Mouse (Mus musculus): ENCODE data around the gene Glp2r. TPM values are rescaled to one million over a fixed set of nuclear protein-coding genes. Genes with fewer than 3 reads are reported as not detected.

Glp2r gene
- polyA plus RNA-seq, 1 experiment from 2014 or later = 1.1 TPM

- Histone ChIP-seq H3K4me3 (replicated peaks) (no peak overlapping the region), H3K4me1 (no peaks in the 10 kb centered on the region; the same call in 1 of the 2 replicates), H3K9me3 (no peaks in the 10 kb centered on the region), H3K4me2 (no peak overlapping the region), H3K36me3 (no peaks in the 10 kb centered on the region), H3K27ac (no peak overlapping the region), H3K27me3 (replicated peaks) (no peaks in the 10 kb centered on the region), H3K9ac (no peak overlapping the region)
- WGBS = 63% methylated on average over 8 of the region's 8 CpGs
- ATAC-seq (ENCODE audit: insufficient read depth, low FRiP score, low read depth) = no peak
Observed at GRCm38 (mm10) chr11:67723231-67724013, 47.5 kb downstream of the Glp2r start.

- no peaks in the 10 kb centered on the region; the same call in 1 of the 2 replicates for H3K4me1 ChIP-seq
- ATAC-seq (ENCODE audit: insufficient read depth, low FRiP score, low read depth) = no peak
- no peaks in the 10 kb centered on the region for H3K36me3 ChIP-seq
Observed at GRCm38 (mm10) chr11:67722399-67723156, 48.4 kb downstream of the Glp2r start.

GRCm38 (mm10) chr11:67721485-67721884 lies 49.5 kb downstream of the Glp2r start:
- Histone ChIP-seq H3K4me3 (replicated peaks) (no peak overlapping the region), H3K9me3 (no peaks in the 10 kb centered on the region), H3K4me1 (no peaks in the 10 kb centered on the region; the same call in 1 of the 2 replicates), H3K4me2 (no peak overlapping the region), H3K9ac (no peak overlapping the region), H3K36me3 (no peaks in the 10 kb centered on the region), H3K27ac (no peak overlapping the region), H3K27me3 (replicated peaks) (no peaks in the 10 kb centered on the region)
- ATAC-seq (ENCODE audit: insufficient read depth, low FRiP score, low read depth) = no peak
- WGBS = 80% methylated on average over 5 of the region's 5 CpGs

More at GRCm38 (mm10) chr11:67722399-67723156, 48.4 kb downstream of the Glp2r start:
- no peak overlapping the region for H3K4me3 ChIP-seq (replicated peaks)
- H3K27me3 ChIP-seq (replicated peaks) = no peaks in the 10 kb centered on the region
- no peak overlapping the region for H3K4me2 ChIP-seq
- WGBS = 36% methylated on average over 7 of the region's 7 CpGs
- H3K9ac ChIP-seq = no peak overlapping the region
- no peaks in the 10 kb centered on the region for H3K9me3 ChIP-seq
- no peak overlapping the region for H3K27ac ChIP-seq

- Histone ChIP-seq H3K36me3 (no peaks in the 10 kb centered on the region), H3K4me2 (no peak overlapping the region), H3K4me3 (replicated peaks) (no peak overlapping the region), H3K9me3 (no peaks in the 10 kb centered on the region), H3K27me3 (replicated peaks) (no peaks in the 10 kb centered on the region), H3K9ac (no peak overlapping the region), H3K27ac (no peak overlapping the region), H3K4me1 (no peaks in the 10 kb centered on the region)
- no peak for ATAC-seq (ENCODE audit: insufficient read depth, low FRiP score, low read depth)
- WGBS = 82% methylated on average over 4 of the region's 4 CpGs
Observed at GRCm38 (mm10) chr11:67715382-67715781, 55.6 kb downstream of the Glp2r start.

DNA sequence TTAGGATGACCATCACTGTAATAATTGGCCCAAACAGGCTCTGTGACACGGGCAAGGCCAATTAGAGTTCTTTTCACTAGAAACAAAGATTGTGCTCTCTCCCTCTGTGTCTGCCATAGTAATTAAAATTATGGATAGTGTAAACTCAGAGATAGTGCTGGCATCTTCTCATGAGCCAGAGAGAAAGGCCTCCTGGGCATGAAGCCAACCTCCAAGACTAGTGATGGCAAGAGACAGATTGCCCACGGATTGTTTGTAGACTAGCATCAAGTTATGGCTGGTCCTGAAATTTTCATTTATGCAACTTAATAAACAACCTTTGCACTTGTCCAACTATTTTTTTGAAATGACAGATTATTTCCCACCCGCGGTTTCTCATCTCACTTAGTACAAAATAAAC lies 58.0 kb downstream of the Glp2r start:
- H3K27me3 ChIP-seq (replicated peaks) = no peaks in the 10 kb centered on the region
- no peak overlapping the region for H3K4me3 ChIP-seq (replicated peaks)
- H3K4me2 ChIP-seq = no peak overlapping the region
- ATAC-seq (ENCODE audit: insufficient read depth, low FRiP score, low read depth) = no peak
- no peaks in the 10 kb centered on the region for H3K36me3 ChIP-seq
- no peaks in the 10 kb centered on the region for H3K4me1 ChIP-seq
- no peak overlapping the region for H3K27ac ChIP-seq
- WGBS = 67% methylated on average over 4 of the region's 4 CpGs
- no peak overlapping the region for H3K9ac ChIP-seq
- H3K9me3 ChIP-seq = no peaks in the 10 kb centered on the region

- 62% methylated on average over 7 of the region's 7 CpGs for WGBS
- no peak within 1 kb of the TSS for H3K27ac ChIP-seq
- H3K4me2 ChIP-seq = no peak within 1 kb of the TSS
- ATAC-seq (ENCODE audit: insufficient read depth, low FRiP score, low read depth) = no peak
- H3K27me3 ChIP-seq (replicated peaks) = no peaks in the 10 kb centered on the region
- no peaks in the 10 kb centered on the region for H3K9me3 ChIP-seq
- H3K9ac ChIP-seq = no peak within 1 kb of the TSS
- no peak within 1 kb of the TSS for H3K4me3 ChIP-seq (replicated peaks)
- H3K36me3 ChIP-seq = no peaks in the 10 kb centered on the region
- H3K4me1 ChIP-seq = no peaks in the 10 kb centered on the region
Observed at GRCm38 (mm10) chr11:67694703-67695376, 76.1 kb downstream of the Glp2r start, which contains the start of gene Rcvrn. Gene Rcvrn (plus strand): TSS chr11:67695326.

- Histone ChIP-seq H3K4me3 (replicated peaks) (no peak overlapping the region), H3K4me1 (no peaks in the 10 kb centered on the region), H3K27ac (no peak overlapping the region), H3K4me2 (no peak overlapping the region), H3K27me3 (replicated peaks) (no peaks in the 10 kb centered on the region), H3K36me3 (no peaks in the 10 kb centered on the region), H3K9ac (no peak overlapping the region), H3K9me3 (no peaks in the 10 kb centered on the region)
- 72% methylated on average over 2 of the region's 2 CpGs for WGBS
- no peak for ATAC-seq (ENCODE audit: insufficient read depth, low FRiP score, low read depth)
Observed at GRCm38 (mm10) chr11:67686109-67686508, 84.8 kb downstream of the Glp2r start.

- no peaks in the 10 kb centered on the region for H3K36me3 ChIP-seq
- no peak overlapping the region for H3K4me2 ChIP-seq
- H3K9me3 ChIP-seq = no peaks in the 10 kb centered on the region
- no peak for ATAC-seq (ENCODE audit: insufficient read depth, low FRiP score, low read depth)
- H3K27ac ChIP-seq = no peak overlapping the region
- H3K4me1 ChIP-seq = no peaks in the 10 kb centered on the region
- no peak overlapping the region for H3K4me3 ChIP-seq (replicated peaks)
- no peaks in the 10 kb centered on the region for H3K27me3 ChIP-seq (replicated peaks)
- no peak overlapping the region for H3K9ac ChIP-seq
- WGBS = 85% methylated on average over 3 of the region's 3 CpGs
Observed at GRCm38 (mm10) chr11:67681871-67682270, 89.1 kb downstream of the Glp2r start.

- Histone ChIP-seq H3K27me3 (replicated peaks) (no peaks in the 10 kb centered on the region), H3K4me2 (no peak overlapping the region), H3K4me3 (replicated peaks) (no peak overlapping the region), H3K9me3 (no peaks in the 10 kb centered on the region), H3K4me1 (no peaks in the 10 kb centered on the region), H3K27ac (no peak overlapping the region), H3K36me3 (no peaks in the 10 kb centered on the region), H3K9ac (no peak overlapping the region)
- ATAC-seq (ENCODE audit: insufficient read depth, low FRiP score, low read depth) = no peak
- WGBS = 90% methylated on average over 2 of the region's 2 CpGs
Observed at GRCm38 (mm10) chr11:67679930-67680329, 91.0 kb downstream of the Glp2r start.

- Histone ChIP-seq H3K9me3 (no peaks in the 10 kb centered on the region), H3K4me2 (no peak overlapping the region), H3K27ac (no peak overlapping the region), H3K9ac (no peak overlapping the region), H3K36me3 (no peaks in the 10 kb centered on the region), H3K4me3 (replicated peaks) (no peak overlapping the region), H3K4me1 (no peaks in the 10 kb centered on the region), H3K27me3 (replicated peaks) (no peaks in the 10 kb centered on the region)
- WGBS = 53% methylated on average over 5 of the region's 5 CpGs
- ATAC-seq (ENCODE audit: insufficient read depth, low FRiP score, low read depth) = no peak
Observed at GRCm38 (mm10) chr11:67679300-67679699, 91.7 kb downstream of the Glp2r start.

GRCm38 (mm10) chr11:67675562-67676540 lies 95.1 kb downstream of the Glp2r start:
- H3K9me3 ChIP-seq = no peaks in the 10 kb centered on the region
- no peaks in the 10 kb centered on the region for H3K27me3 ChIP-seq (replicated peaks)
- no peak overlapping the region for H3K4me2 ChIP-seq
- H3K9ac ChIP-seq = no peak overlapping the region
- WGBS = 59% methylated on average over 12 of the region's 12 CpGs
- H3K4me1 ChIP-seq = no peaks in the 10 kb centered on the region
- no peaks in the 10 kb centered on the region for H3K36me3 ChIP-seq
- H3K27ac ChIP-seq = no peak overlapping the region
- no peak for ATAC-seq (ENCODE audit: insufficient read depth, low FRiP score, low read depth)
- no peak overlapping the region for H3K4me3 ChIP-seq (replicated peaks)
